ENCODE assay signal across 9 mouse cellular contexts in the genomic region with DNA sequence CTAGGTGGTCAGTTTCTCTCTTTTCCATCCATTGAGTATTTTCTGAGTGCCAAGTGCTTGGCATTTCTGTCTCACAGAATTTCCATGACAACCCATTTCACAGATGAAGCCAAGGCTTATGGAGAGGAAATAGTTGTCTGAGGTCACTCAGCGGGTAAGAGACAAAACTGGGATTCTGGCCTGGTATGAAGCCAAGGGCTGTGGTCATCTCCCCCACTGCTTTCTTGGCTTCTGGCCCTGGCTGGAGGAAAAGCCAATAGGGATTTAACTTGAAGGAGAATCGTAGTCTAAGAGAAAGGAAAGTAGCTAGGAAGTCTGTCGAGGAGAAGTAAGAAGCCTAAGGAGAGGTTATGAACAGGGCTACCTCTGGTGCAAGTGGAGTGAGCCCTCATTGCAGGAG.
DNase-seq lines count a peak whose midpoint lies in the region; ATAC-seq and TF ChIP-seq lines count a peak whose summit lies in the region.
"Had no signal": no experiment of that assay in that cellular context is flagged by ENCODE, and none has a peak within 500 bp of the region (broad histone marks: within the 10 kb centered on the region; RNA-seq: fewer than 3 reads in every experiment).

No protein-coding gene starts in this region.

- peak overlapping the region; percentile 45 for H3K4me2 ChIP-seq in hindbrain, postnatal 0 days (ENCODE audit: low read depth, low read length)
- no peak overlapping the region for H3K4me2 ChIP-seq in neural tube, embryonic 14.5 days (ENCODE audit: low read depth, low read length)

- peak overlapping the region; percentile 76 for H3K27ac ChIP-seq in hindbrain, postnatal 0 days
- H3K27ac ChIP-seq in neural tube, embryonic 14.5 days (ENCODE audit: low read depth, low read length): 0 out of 2 replicates have a peak overlapping the region, but pooled peaks have one; percentile 34
- H3K27ac ChIP-seq: liver, embryonic 14.5 days had no signal

- H3K36me3 ChIP-seq in hindbrain, postnatal 0 days (ENCODE audit: insufficient read depth, low read length): no peaks in the 10 kb centered on the region
- H3K36me3 ChIP-seq in neural tube, embryonic 14.5 days (ENCODE audit: control insufficient read depth, insufficient read depth, low read length): no peaks in the 10 kb centered on the region

- H3K9ac ChIP-seq in hindbrain, postnatal 0 days (replicated peaks; ENCODE audit: low read length): no peak overlapping the region
- no peak overlapping the region for H3K9ac ChIP-seq in neural tube, embryonic 14.5 days (replicated peaks; ENCODE audit: low read depth, low read length)
- H3K9ac ChIP-seq: liver, embryonic 14.5 days had no signal

- peaks cover 23% of the 10 kb centered on the region for H3K4me1 ChIP-seq in hindbrain, postnatal 0 days (ENCODE audit: insufficient read depth, low read length)
- H3K4me1 ChIP-seq in neural tube, embryonic 14.5 days (ENCODE audit: control insufficient read depth, insufficient read depth, low read length): peaks cover 4% of the 10 kb centered on the region; the same call in 1 of the 2 replicates

- DNase-seq in adrenal gland, postnatal 10 days: peak; percentile 70
- DNase-seq in adrenal gland, adult 18-20 months (ENCODE audit: low spot score in 2 of 2): no peak
- peak; percentile 94 for DNase-seq in 3T3-L1 (ENCODE audit: low read depth, low spot score)
- DNase-seq in gastrocnemius, adult 18-20 months (ENCODE audit: low spot score): peak; percentile 69
- DNase-seq in hindbrain, postnatal 0 days (ENCODE audit: low spot score): peak; percentile 71
- no peak for DNase-seq in left cerebral cortex, adult 9 months (ENCODE audit: low spot score in 2 of 2)

- no peak for TF ChIP-seq CTCF in hindbrain, postnatal 0 days (IDR thresholded peaks at IDR 0.05; ENCODE audit: low read depth)

- H3K27me3 ChIP-seq in hindbrain, postnatal 0 days (ENCODE audit: insufficient read depth, low read length): no peaks in the 10 kb centered on the region
- no peaks in the 10 kb centered on the region for H3K27me3 ChIP-seq in neural tube, embryonic 14.5 days (ENCODE audit: control insufficient read depth, insufficient read depth, low read length)

- no peaks in the 10 kb centered on the region for H3K9me3 ChIP-seq in hindbrain, postnatal 0 days (ENCODE audit: low read length)
- no peaks in the 10 kb centered on the region for H3K9me3 ChIP-seq in neural tube, embryonic 14.5 days (ENCODE audit: control insufficient read depth, low read length)

- no peak overlapping the region for H3K4me3 ChIP-seq in hindbrain, postnatal 0 days (ENCODE audit: low read length)
- no peak overlapping the region for H3K4me3 ChIP-seq in neural tube, embryonic 14.5 days (ENCODE audit: low read depth, low read length)

- peak; percentile 41; the same call in 1 of the 2 replicates for ATAC-seq in hindbrain, postnatal 0 days
- no peak for ATAC-seq in neural tube, embryonic 14.5 days (ENCODE audit: low read depth)
- ATAC-seq in erythroid progenitor cell, adult 5-6 weeks (replicated peaks; ENCODE audit: low FRiP score, poor library complexity, severe bottlenecking): no peak

- WGBS in hindbrain, postnatal 0 days: 36% methylated on average over 3 of the region's 3 CpGs
- 72% methylated on average over 3 of the region's 3 CpGs for WGBS in neural tube, embryonic 14.5 days

Comparison
In these comparisons a context has a peak if more than half of its experiments do, and no peak if none do; other contexts are left out.
1. DNase-seq: peak in adrenal gland, postnatal 10 days (single experiment), 3T3-L1 (single experiment), gastrocnemius, adult 18-20 months (single experiment) and hindbrain, postnatal 0 days (single experiment); none in adrenal gland, adult 18-20 months (0 of 2) and left cerebral cortex, adult 9 months (0 of 2).